Mouse (Mus musculus): ENCODE measurements around the gene Tnr. TPM values are rescaled to one million over a fixed set of nuclear protein-coding genes. Genes with fewer than 3 reads are reported as not detected.

Gene Tnr
- polyA plus RNA-seq, 1 experiment, result 0.13 TPM

- Histone ChIP-seq H3K27ac (ENCODE audit: control insufficient read depth, insufficient read depth, low read length) (no peak overlapping the region), H3K36me3 (ENCODE audit: control insufficient read depth, insufficient read depth, low read length) (no peaks in the 10 kb centered on the region), H3K27me3 (ENCODE audit: control insufficient read depth, insufficient read depth, low read length) (no peaks in the 10 kb centered on the region), H3K4me1 (replicated peaks; ENCODE audit: control insufficient read depth, insufficient read depth, low read length) (no peaks in the 10 kb centered on the region), H3K4me3 (ENCODE audit: control insufficient read depth, insufficient read depth, low read length) (no peak overlapping the region)
- TF ChIP-seq POLR2A (IDR thresholded peaks at IDR 0.05; ENCODE audit: control insufficient read depth, extremely low read depth, insufficient read depth, low read length, poor library complexity) (no peak), CTCF (IDR thresholded peaks at IDR 0.05; ENCODE audit: borderline replicate concordance, control insufficient read depth, extremely low read depth, insufficient read depth, low read length, poor library complexity) (no peak)
- no peak for DNase-seq
- WGBS, result 55% methylated on average over 3 of the region's 3 CpGs
These were observed 355.1 kb downstream of the Tnr start for GRCm38 (mm10) chr1:159878681-159879080.

- Histone ChIP-seq H3K4me3 (ENCODE audit: control insufficient read depth, insufficient read depth, low read length) (no peak overlapping the region), H3K27me3 (ENCODE audit: control insufficient read depth, insufficient read depth, low read length) (no peaks in the 10 kb centered on the region), H3K27ac (ENCODE audit: control insufficient read depth, insufficient read depth, low read length) (no peak overlapping the region), H3K36me3 (ENCODE audit: control insufficient read depth, insufficient read depth, low read length) (no peaks in the 10 kb centered on the region), H3K4me1 (replicated peaks; ENCODE audit: control insufficient read depth, insufficient read depth, low read length) (no peaks in the 10 kb centered on the region)
- no peak for TF ChIP-seq POLR2A (IDR thresholded peaks at IDR 0.05; ENCODE audit: control insufficient read depth, extremely low read depth, insufficient read depth, low read length, poor library complexity)
- TF ChIP-seq CTCF (IDR thresholded peaks at IDR 0.05; ENCODE audit: borderline replicate concordance, control insufficient read depth, extremely low read depth, insufficient read depth, low read length, poor library complexity), result no peak
- WGBS, result 76% methylated on average over 4 of the region's 4 CpGs
- DNase-seq, result no peak
These were observed 356.3 kb downstream of the Tnr start for GRCm38 (mm10) chr1:159879866-159880265.

GRCm38 (mm10) chr1:159885476-159885875, 361.9 kb downstream of the Tnr start:
- H3K36me3 ChIP-seq (ENCODE audit: control insufficient read depth, insufficient read depth, low read length), result no peaks in the 10 kb centered on the region
- 44% methylated on average over 3 of the region's 3 CpGs for WGBS

GRCm38 (mm10) chr1:159888611-159889010, 365.0 kb downstream of the Tnr start:
- no peak for DNase-seq
- TF ChIP-seq CTCF (IDR thresholded peaks at IDR 0.05; ENCODE audit: borderline replicate concordance, control insufficient read depth, extremely low read depth, insufficient read depth, low read length, poor library complexity), result no peak
- no peak for TF ChIP-seq POLR2A (IDR thresholded peaks at IDR 0.05; ENCODE audit: control insufficient read depth, extremely low read depth, insufficient read depth, low read length, poor library complexity)
- Histone ChIP-seq H3K4me3 (ENCODE audit: control insufficient read depth, insufficient read depth, low read length) (no peak overlapping the region), H3K27me3 (ENCODE audit: control insufficient read depth, insufficient read depth, low read length) (no peaks in the 10 kb centered on the region; the same call in 1 of the 2 replicates), H3K36me3 (ENCODE audit: control insufficient read depth, insufficient read depth, low read length) (no peaks in the 10 kb centered on the region), H3K27ac (ENCODE audit: control insufficient read depth, insufficient read depth, low read length) (no peak overlapping the region), H3K4me1 (replicated peaks; ENCODE audit: control insufficient read depth, insufficient read depth, low read length) (0 out of 2 replicates have a peak, but pooled peaks cover 4% of the 10 kb centered on the region)
- WGBS, result 97% methylated on average over 5 of the region's 5 CpGs

More at GRCm38 (mm10) chr1:159885476-159885875, 361.9 kb downstream of the Tnr start:
- H3K27me3 ChIP-seq (ENCODE audit: control insufficient read depth, insufficient read depth, low read length), result no peaks in the 10 kb centered on the region
- TF ChIP-seq POLR2A (IDR thresholded peaks at IDR 0.05; ENCODE audit: control insufficient read depth, extremely low read depth, insufficient read depth, low read length, poor library complexity), result no peak
- no peak for TF ChIP-seq CTCF (IDR thresholded peaks at IDR 0.05; ENCODE audit: borderline replicate concordance, control insufficient read depth, extremely low read depth, insufficient read depth, low read length, poor library complexity)
- H3K27ac ChIP-seq (ENCODE audit: control insufficient read depth, insufficient read depth, low read length), result no peak overlapping the region
- DNase-seq, result no peak
- no peak overlapping the region for H3K4me3 ChIP-seq (ENCODE audit: control insufficient read depth, insufficient read depth, low read length)
- H3K4me1 ChIP-seq (replicated peaks; ENCODE audit: control insufficient read depth, insufficient read depth, low read length), result 0 out of 2 replicates have a peak, but pooled peaks cover 4% of the 10 kb centered on the region

- no peak for TF ChIP-seq CTCF (IDR thresholded peaks at IDR 0.05; ENCODE audit: borderline replicate concordance, control insufficient read depth, extremely low read depth, insufficient read depth, low read length, poor library complexity)
- no peak for TF ChIP-seq POLR2A (IDR thresholded peaks at IDR 0.05; ENCODE audit: control insufficient read depth, extremely low read depth, insufficient read depth, low read length, poor library complexity)
- WGBS, result 53% methylated on average over 17 of the region's 17 CpGs
- Histone ChIP-seq H3K4me1 (replicated peaks; ENCODE audit: control insufficient read depth, insufficient read depth, low read length) (0 out of 2 replicates have a peak, but pooled peaks cover 4% of the 10 kb centered on the region), H3K27me3 (ENCODE audit: control insufficient read depth, insufficient read depth, low read length) (no peaks in the 10 kb centered on the region; the same call in 1 of the 2 replicates), H3K36me3 (ENCODE audit: control insufficient read depth, insufficient read depth, low read length) (no peaks in the 10 kb centered on the region), H3K27ac (ENCODE audit: control insufficient read depth, insufficient read depth, low read length) (no peak overlapping the region), H3K4me3 (ENCODE audit: control insufficient read depth, insufficient read depth, low read length) (no peak overlapping the region)
- DNase-seq, result no peak
These were observed 365.6 kb downstream of the Tnr start for GRCm38 (mm10) chr1:159889012-159889765.

DNA sequence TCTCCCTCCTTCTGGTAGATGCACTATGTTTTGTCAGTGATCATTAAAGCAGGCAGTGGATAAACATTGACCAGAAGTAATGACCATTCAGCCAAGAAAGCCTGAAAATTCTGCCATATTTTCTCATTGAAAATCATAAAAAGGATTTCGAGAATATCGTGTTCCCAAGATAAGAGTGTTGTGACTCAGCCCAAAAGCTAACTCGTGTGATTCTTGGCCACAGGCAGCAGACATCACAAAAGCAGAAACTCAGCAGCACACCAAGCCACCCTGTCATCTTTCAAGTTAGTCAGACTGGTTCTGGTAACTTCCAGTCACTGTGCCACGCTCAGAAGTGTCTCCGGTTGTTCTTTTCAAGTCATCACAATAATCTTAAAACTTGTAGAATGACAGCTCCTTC, 367.0 kb downstream of the Tnr start:
- Histone ChIP-seq H3K36me3 (ENCODE audit: control insufficient read depth, insufficient read depth, low read length) (no peaks in the 10 kb centered on the region), H3K4me1 (replicated peaks; ENCODE audit: control insufficient read depth, insufficient read depth, low read length) (0 out of 2 replicates have a peak, but pooled peaks cover 4% of the 10 kb centered on the region), H3K27ac (ENCODE audit: control insufficient read depth, insufficient read depth, low read length) (no peak overlapping the region), H3K27me3 (ENCODE audit: control insufficient read depth, insufficient read depth, low read length) (no peaks in the 10 kb centered on the region; the same call in 1 of the 2 replicates), H3K4me3 (ENCODE audit: control insufficient read depth, insufficient read depth, low read length) (no peak overlapping the region)
- no peak for DNase-seq
- WGBS, result 82% methylated on average over 5 of the region's 5 CpGs
- TF ChIP-seq POLR2A (IDR thresholded peaks at IDR 0.05; ENCODE audit: control insufficient read depth, extremely low read depth, insufficient read depth, low read length, poor library complexity) (no peak), CTCF (IDR thresholded peaks at IDR 0.05; ENCODE audit: borderline replicate concordance, control insufficient read depth, extremely low read depth, insufficient read depth, low read length, poor library complexity) (no peak)
